Mouse (Mus musculus): ENCODE measurements around the gene Cpz.

Cpz gene

DNA sequence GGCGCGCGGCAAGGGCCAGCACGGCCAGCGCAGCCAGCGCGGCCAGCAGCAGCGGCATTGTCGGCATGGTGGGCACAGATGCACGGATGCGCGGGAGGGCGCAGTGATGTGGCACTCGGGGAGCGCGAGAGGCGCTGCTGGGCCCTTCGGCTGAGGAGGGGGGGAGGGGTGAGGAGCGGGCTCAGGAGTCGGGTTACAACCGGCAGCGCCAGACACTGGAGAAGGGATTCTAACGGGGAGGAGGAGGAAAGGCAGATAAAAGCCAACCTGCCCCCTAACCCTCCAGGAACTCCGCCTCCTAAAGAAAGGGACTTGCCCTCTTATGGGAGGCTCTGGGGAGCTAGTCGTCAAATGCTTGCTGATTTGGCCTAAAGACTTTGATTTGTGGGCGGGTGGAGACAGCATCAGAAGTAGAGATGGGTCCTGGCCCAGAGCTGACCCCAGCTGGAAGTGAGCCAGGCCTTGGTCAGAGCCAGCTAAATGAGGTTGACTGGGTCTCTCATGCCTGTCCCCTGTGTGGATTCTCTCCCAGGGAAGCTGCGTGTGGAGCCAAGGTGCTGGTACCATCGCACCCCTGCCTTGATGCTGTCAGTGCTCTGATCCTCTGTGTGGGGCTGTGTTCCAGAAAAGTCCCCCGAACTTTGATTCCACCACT is at the start of gene Cpz:
Gene Cpz, minus strand, starts transcription at position 230 of the 655 bp plus-strand sequence.
- no peak for DNase-seq (ENCODE audit: low read depth in 2 of 2, low spot score in 2 of 2)

DNA sequence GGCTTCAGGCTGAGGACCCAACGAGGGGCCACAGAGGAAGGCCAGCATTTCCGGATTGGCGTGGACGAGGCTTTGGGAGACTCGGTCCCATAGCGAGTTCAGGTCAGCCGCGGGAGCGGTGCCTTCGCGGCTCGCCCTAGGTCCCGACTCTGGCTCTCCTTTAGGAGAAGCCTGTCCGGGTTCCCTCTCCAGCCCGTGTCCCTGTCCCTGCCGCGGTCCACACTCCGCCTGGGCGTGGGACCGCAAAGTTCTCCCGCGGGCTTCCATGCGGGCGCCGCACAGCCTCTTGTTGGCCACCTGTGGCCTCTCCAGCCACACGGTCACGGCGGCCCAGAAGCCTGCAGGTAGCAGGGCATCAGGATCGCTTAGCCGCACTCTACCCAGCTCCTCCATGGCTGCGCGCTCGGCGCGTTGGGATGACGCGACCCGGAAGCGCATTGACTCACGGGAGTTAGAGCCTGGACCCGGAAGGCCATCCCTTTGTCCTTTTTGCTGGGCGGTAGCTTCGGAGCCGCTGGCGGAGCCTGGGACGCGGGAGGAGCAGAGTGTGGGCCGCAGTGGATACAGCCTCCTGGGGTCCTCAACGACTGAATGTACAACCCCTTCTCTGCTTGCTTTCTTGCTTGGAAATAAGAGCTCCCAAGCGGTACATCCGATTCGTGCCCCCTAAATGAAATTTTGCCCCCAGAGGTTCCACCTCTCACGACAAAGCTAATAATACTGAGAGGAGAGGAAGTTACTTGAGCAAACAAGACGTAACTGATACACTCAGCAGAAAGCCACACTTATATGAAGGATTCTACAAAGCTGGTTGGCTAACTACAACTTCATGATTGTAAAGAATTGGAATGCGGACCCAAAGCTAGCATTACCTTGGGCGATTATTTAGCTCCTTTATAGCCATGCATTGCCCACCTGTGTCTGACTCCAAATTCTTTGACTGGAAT is 49.4 kb upstream of the Cpz start, which contains the start of gene Trmt44:
Gene Trmt44, minus strand, starts transcription at position 418 of the 947 bp plus-strand sequence.
- peak; percentile 68 to 78 for DNase-seq (ENCODE audit: low read depth in 2 of 2, low spot score in 2 of 2)

DNA sequence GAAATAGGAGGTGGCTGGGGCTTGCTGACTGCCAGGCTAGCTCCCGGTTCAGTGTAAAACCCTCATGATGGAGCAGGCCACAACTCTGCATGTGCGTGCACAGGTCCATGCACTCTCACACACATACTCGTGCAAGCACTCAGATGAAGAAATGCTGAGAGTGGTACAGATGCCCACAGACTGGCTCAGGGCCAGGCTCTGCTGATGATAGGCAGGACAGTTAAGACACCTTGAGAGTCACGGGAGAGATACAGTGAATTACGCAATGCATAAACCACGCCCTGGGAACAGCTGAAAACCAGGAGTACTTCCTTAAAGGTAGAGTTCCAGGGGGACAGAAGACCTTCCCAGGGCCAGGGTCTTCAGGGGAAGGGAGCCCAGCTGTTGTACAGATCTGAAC is 46.0 kb upstream of the Cpz start:
- no peak for DNase-seq (ENCODE audit: low read depth in 2 of 2, low spot score in 2 of 2)

DNA sequence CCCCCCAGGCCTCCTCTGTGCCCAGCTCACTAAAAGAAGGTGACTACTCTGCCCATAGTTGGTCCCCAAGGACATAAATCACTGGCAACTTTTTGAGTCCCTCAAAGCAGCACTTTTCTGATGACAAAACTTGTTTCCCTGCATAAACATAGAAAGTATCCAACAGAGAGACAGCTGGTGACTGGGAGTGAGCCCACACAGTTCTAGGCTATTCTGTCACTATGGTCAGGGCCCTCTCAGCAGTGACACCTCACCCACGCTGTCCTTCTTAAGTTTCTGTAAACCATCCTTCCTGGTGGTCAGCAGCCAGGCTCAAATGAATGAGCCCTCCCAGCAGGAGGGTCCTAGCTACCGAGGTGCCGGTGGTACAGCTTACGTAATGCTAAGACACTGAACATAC is 41.1 kb upstream of the Cpz start:
- no peak for DNase-seq (ENCODE audit: low read depth in 2 of 2, low spot score in 2 of 2)

DNA sequence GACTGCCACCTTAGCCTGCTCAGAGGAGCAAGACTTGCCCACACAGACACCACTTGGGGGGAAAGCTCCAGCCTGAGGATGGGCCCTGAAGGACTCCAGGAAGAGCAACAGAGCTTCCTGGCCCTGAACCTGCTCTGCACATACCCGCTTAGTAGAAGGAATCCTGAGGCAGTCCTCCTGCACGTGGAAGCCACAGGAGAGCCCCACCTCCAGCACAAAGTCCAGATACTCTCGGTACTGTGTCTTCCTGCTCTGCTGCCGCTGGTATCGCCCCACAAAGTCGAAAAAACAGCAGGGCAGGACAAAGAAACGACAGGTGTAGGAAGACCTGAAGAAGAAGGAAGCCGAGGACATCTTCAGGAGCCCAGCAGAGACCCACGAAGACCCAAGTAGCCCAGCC is 39.7 kb upstream of the Cpz start:
- no peak for DNase-seq (ENCODE audit: low read depth in 2 of 2, low spot score in 2 of 2)

DNA sequence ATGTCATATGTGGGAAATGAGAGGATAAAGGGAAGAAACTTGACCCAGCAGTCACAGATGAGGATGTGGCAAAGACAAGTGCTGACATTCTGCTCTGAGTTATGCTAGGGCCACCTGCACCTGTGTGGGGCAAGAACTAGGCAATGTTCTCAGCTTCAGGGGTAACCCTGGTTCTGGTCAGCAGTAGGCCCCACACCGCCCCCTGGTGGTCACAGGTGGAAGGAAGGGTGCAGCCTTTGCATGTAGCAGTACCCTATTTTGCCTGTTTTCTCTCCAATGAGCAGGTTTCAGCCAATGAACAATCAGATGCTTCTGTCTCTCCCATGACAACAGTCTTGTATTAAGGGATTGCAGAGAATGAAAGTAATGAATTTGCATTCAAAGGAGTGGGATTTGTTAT is 38.0 kb upstream of the Cpz start:
- peak; percentile 56 to 65 for DNase-seq (ENCODE audit: low read depth in 2 of 2, low spot score in 2 of 2)

DNA sequence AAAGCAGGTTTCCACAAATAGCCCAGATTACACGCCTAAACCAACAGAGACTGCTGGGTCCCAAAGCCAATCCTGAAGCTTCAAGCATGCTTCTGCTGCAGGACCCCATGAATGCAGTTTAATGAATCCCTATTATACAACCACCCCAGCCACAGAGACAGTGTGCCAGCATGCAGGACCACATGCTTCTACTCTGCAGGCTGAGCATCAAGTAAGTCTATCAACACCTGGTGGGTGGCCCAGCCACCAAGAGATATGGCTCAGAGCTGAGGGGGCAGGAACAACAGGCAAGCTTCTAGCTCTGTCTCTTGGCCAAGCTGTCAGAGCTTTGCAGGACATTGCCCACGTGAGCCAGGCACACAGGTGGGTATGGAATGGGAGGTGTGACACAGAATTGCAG is 37.1 kb upstream of the Cpz start:
- no peak for DNase-seq (ENCODE audit: low read depth in 2 of 2, low spot score in 2 of 2)

DNA sequence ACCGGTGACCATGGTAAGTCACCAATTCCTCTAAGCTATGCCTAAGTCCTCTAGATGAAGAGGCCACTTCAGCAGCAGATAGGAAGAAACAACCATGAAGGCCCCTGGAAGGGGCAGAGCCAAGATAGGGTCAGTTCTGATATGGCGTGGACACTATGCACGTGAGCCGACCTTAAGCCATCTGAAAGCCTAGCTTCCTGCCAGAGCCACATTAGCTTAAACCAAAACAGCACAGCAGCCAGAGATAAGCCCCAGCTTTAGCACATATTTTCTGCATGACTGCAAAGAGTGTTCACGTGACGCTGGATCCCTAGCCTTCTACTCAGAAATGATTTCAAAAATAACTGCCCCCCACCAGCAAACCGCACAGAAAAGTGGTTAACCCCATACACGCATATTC is 33.9 kb upstream of the Cpz start:
- DNase-seq (ENCODE audit: low read depth in 2 of 2, low spot score in 2 of 2), result no peak

DNA sequence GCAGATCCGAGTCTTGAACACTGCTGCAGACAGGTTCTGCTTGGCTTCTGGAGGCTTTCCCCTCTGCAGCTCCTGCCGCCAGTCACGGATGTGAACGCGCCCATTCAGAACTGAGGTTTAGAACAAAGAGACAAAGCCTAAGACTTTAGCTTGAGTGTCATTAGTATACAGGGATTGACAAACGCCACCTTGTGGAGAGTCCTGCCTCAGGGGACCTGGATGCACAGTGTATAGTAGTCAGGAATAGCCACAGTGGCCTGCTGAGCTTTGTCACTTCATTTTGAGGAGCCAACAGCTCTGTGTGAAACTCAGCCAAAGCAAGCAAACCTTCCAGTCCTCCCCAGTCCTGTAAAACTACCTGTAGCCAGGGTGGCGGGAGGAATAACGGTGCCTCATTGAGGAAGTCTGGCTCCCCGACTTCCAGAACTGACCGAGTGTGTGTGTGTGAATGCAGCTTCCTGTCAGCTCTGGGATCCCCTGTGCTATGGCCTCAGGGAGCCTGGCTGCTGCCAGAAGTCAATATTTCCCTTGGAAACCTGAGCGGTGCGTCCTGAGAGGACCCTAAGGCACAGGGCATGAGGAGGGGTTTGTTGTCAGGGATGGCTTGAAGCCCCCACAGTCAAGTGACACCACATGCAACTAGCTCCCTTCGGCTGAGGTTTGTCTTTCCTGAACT is 32.6 kb upstream of the Cpz start:
- no peak for DNase-seq (ENCODE audit: low read depth in 2 of 2, low spot score in 2 of 2)

DNA sequence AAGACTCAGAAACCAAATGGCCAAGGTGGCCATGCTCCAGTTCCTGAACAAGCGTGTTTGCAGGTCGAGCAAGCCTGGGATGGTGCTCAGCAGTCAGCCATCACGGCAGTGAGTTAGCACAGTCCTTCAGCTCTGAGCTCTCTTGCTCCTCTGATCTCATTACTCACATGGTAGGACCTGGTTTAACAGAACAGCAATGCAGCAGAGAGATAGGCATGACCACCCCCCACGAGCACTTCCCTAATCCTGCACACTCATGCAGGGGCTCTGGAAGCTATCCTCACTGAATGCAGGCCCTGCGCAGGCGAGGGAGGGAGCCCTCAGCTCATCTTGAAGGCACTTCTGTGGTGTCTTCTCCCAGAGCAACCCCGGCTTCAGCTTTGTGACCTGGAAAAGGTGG is 30.9 kb upstream of the Cpz start:
- DNase-seq (ENCODE audit: low read depth in 2 of 2, low spot score in 2 of 2), result no peak

DNA sequence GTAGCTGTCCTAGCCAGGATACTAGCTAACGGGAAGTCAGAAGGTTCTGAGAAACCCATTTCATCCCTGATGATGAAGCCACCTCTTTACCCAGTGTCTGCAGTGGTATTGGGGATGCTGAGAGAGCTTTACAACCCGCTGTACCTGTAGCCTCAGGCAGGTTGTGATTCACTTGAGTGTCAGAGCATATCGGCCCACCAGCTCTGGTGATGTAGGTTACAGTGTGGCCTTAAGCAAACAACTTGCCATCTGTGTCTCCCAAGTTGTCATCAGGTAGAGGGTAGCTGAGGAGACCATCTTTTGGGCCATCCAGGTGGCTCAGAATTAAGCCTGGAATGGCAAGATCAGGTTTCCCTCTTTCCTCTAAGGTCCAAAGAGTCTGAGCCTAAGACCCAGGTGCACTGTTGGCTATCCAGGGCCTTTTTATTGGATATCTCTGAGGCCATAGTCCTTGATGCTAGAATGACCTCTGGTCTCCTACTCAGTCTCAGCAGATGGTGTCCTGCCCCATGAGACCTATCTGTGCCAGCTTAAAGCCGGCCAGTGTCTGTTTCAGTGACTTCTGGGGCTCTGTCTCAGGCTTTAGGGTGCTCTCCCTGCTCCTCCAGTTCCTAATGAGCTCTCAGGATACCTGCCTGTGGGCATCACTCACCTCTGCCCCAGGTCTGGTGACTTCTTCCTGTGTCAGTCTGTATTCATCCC is 27.5 kb upstream of the Cpz start:
- DNase-seq (ENCODE audit: low read depth in 2 of 2, low spot score in 2 of 2), result no peak

DNA sequence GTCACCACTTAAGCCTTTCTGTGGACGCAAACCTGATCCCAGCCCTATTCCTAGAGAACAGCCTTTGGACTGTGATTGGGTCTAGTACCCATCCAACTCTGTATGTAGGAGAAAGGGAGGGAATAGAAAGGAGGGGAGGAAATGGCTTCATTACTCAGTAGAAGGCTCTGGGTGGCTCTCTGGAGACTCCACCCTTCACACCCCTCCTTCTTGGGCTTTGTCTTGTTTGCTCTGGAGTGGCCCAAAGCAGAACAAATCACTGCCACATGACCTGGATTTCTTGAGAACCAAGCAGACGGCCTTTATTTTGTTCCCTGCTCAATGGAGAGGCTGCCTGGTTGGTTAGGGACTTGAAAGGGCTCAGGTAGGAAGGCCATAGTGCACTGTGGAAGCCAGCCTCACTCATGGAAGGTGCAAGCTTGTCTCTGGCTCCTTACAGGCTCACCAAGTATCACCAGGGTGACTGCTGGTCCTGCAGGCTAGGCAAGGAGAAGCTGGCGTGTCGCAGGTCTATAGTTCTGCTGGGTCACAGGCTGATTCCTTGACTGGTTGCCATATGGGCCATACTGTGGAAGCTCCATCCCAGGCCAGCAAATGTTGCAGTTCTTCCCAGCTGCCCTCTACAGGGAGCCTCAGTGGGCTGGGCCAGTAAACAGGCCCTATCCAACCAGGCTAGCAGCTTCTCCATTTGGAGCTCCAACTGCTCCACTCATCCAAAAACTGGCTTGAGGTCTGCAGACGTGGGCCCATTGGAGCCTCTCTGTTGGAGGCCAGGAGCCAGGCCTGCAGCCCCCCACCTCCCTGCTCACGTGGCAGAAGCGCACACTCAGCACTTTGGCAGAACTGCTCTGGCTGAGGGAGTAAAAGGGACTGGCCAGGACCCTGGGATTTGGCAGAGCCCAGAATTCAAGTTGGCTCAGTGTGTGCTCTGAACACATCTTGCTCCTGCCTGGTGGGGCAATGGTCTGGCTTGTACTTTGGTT is 26.6 kb upstream of the Cpz start:
- DNase-seq (ENCODE audit: low read depth in 2 of 2, low spot score in 2 of 2), result no peak

DNA sequence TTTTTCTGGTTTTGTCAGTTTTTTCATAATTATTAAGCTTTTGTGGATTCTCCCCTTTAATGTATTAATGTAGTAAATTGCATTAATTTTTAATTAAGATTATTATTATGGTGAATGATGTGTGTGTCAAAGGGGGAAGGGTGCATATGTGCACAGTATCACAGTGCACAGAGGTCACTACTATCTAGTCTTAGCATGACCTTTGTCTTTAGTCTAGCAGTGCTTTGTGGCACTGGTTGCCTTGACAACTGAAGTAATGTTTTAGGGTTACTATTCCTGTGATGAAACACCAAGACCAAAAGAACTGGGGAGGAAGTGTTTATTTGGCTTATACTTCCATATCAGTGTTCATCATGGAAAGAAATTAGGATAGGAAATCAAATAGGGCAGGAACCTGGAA is 20.6 kb upstream of the Cpz start:
- DNase-seq (ENCODE audit: low read depth in 2 of 2, low spot score in 2 of 2), result no peak

DNA sequence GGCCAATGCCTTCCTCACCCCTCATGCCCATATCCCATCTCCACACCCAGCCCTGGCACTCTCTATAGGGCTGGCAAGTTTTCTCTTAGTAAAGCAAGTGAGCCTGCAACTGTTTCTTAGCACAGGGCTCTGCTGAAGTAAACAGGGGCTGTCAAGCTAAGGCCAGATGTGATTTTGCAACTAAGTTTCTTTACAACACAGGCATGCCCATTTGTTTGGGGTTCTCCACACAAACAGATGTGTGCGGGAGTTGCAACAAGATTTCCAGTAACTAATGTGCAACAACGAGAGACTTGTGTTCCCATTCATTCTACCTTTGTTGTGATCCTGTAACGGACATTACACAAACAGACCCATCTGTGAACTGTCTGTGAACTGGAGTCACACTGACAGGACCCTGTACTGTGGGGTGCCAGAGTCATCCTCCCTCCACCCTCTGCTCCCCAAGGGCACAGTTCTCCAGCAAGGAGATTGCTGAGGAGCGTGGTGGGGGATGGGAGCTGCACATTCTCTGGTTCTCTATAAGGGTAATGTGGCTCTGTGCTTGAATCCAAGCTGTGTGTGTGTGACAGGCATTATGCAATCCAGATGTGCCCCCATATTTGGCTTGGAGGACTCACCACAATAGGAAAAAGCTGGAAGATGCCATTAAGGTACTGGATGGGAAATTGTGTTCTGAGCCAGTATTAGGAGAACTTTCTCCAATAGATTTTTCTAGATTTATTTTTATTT is 15.7 kb upstream of the Cpz start:
- no peak for DNase-seq (ENCODE audit: low read depth in 2 of 2, low spot score in 2 of 2)

DNA sequence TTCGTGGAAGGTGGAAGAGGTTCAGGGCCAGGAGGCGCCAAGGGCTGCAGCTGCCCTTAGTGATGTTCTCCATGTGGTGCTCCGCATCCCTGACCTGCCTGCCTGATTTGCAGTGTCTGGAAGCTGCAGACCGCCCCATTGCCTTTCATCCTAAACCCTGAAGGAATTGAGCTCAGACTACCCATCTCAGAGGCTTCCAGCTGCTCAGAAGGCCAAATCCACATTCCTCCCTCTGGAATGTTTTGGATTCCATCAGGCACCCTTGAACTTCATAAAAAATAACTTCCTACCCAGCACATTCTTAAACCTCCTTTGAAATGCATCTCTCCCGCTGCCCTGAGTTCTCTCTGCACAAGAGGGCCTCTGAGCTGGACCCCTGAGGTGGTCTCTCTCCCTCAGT is 15.1 kb upstream of the Cpz start:
- no peak for DNase-seq (ENCODE audit: low read depth in 2 of 2, low spot score in 2 of 2)

DNA sequence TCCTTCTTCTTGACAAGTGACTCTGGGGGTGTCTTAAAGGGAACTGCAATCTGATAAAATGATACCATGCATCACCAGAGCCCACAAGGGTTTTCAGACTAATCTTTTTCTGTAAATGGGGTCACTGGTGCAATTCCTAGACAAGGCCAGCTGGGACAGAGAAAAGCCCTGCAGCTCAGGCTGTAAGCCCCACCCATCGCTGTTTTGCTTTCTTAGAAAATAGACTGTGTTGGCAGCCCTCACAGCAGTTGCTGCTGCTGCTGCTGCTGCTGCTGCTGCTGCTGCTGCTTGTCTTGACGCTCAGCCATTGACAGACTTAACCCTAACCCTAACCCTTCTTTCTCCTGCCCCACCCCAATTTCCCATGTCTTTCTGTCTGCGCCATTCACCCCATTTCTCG is 14.1 kb upstream of the Cpz start:
- no peak for DNase-seq (ENCODE audit: low read depth in 2 of 2, low spot score in 2 of 2)

DNA sequence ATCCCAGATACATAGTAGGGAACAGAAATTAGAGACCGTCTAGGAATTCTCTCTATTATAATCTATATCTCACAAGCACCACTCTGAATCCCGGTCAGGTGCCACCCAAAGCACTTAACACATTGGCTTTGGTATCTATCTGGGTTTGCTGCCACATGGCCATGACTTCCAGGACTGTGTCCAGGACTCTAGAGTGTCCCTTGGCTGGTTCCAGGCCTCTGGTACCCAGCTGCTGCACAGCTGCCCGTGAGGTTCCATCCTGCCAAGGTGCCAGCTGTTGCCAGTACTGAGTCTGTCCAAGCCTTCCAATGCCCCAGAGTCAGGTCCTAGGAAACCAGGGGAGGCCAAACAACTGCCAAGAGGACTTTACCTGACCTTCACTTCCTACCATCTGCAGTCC is 12.5 kb upstream of the Cpz start:
- no peak for DNase-seq (ENCODE audit: low read depth in 2 of 2, low spot score in 2 of 2)

DNA sequence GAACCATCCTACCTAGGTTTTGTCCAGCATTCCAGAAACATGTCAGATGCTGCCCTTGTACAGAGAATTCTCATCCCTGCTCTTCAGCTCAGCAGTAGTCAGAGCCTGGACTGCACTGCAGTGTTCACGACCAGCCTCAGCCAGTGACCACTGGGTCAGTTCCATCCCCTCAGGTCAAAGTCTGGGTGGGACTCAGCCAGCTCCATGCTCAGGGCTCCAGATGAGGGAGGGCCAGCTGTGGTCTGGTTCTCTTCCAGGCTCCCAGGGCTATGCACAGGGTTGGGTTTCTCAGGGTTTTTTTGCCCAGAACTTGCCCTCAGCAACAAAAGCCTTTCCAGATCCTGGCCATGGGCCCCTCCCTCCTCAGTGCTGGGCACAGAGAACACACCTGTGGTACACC is 12.0 kb upstream of the Cpz start:
- no peak for DNase-seq (ENCODE audit: low read depth in 2 of 2, low spot score in 2 of 2)

DNA sequence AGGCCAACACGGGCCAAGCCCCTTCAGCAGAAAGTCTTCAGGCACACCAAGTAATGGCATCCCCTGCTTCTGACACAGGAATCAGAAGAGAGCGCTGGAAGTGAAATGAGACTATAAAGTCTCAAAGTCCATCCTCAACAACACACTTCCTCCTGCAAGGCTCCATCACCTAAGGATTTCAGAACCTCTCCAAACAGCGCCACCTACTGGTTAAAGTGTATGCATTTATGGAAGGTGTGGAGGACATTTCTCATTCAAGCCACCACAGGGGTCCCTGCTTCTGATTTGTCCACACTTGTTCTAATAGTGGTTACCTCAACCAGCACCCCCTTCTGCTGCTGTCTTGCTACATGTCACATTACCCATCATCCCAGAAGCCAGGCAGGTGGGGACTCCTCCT is 10.8 kb upstream of the Cpz start:
- no peak for DNase-seq (ENCODE audit: low read depth in 2 of 2, low spot score in 2 of 2)

DNA sequence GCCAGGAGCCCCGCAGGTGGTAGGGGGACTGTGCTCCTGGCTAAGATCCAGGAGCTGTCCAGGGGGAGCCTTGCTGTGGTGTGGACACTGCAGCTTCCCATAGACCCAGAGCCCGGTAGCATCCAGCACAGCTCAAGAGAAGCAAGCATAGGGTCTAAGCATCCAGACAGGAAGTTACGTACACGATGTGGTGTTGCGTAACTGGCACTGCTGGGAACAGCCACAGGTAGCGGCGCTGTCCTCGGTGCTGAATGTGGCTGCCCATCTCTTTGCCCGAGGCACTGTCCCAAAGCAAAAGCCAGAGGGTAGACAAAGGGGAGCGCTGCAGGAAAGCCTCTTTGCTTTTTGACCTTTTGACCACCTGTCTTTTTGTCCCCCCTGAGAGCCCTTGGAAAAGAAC is 6.1 kb upstream of the Cpz start:
- DNase-seq (ENCODE audit: low read depth in 2 of 2, low spot score in 2 of 2), result no peak
